Mouse (Mus musculus): ENCODE measurements around the gene Fbxl19. TPM values are rescaled to one million over a fixed set of nuclear protein-coding genes. Genes with fewer than 3 reads are reported as not detected.
A peak's percentile ranks its signal among the peaks of the same experiment; 100 is the strongest.

The Fbxl19 gene
- 3.9 and 6.2 TPM in 2 replicates for polyA plus RNA-seq (2014; fragmentation: Nextera tagmentation; extraction: Ambion mirVana)

- Histone ChIP-seq H3K4me2 (replicated peaks; ENCODE audit: low read depth, low read length) (peak within 1 kb of the TSS; percentile 46), H3K4me1 (ENCODE audit: control insufficient read depth, insufficient read depth, low read length) (peaks cover 11% of the 10 kb centered on the region; the same call in 1 of the 2 replicates), H3K36me3 (ENCODE audit: control insufficient read depth, insufficient read depth, low read length) (peaks cover 13% of the 10 kb centered on the region), H3K27ac (ENCODE audit: low read length) (peak within 1 kb of the TSS; percentile 93), H3K4me3 (ENCODE audit: low read depth, low read length) (peak within 1 kb of the TSS; percentile 76), H3K27me3 (ENCODE audit: control insufficient read depth, insufficient read depth, low read length) (no peaks in the 10 kb centered on the region), H3K9me3 (ENCODE audit: control insufficient read depth, low read depth, low read length) (no peaks in the 10 kb centered on the region), H3K9ac (replicated peaks; ENCODE audit: low read depth, low read length) (peak within 1 kb of the TSS; percentile 78)
- no peak for ATAC-seq (ENCODE audit: insufficient number of reproducible peaks, insufficient read depth, low FRiP score, low read depth)
- WGBS: under 1% methylated on average over 26 of the region's 26 CpGs
Measured at GRCm38 (mm10) chr7:127744366-127745045, at the start of gene Fbxl19. Gene Fbxl19 (plus strand): TSS chr7:127744543.

- no peaks in the 10 kb centered on the region for H3K27me3 ChIP-seq (ENCODE audit: control insufficient read depth, insufficient read depth, low read length)
- no peaks in the 10 kb centered on the region for H3K9me3 ChIP-seq (ENCODE audit: control insufficient read depth, low read depth, low read length)
- 84% methylated on average over 6 of the region's 6 CpGs for WGBS
- peaks cover 22% of the 10 kb centered on the region for H3K36me3 ChIP-seq (ENCODE audit: control insufficient read depth, insufficient read depth, low read length)
- H3K27ac ChIP-seq (ENCODE audit: low read length): no peak overlapping the region
- H3K4me3 ChIP-seq (ENCODE audit: low read depth, low read length): no peak overlapping the region
- no peak for ATAC-seq (ENCODE audit: insufficient number of reproducible peaks, insufficient read depth, low FRiP score, low read depth)
- no peaks in the 10 kb centered on the region for H3K4me1 ChIP-seq (ENCODE audit: control insufficient read depth, insufficient read depth, low read length)
- H3K4me2 ChIP-seq (replicated peaks; ENCODE audit: low read depth, low read length): no peak overlapping the region
- H3K9ac ChIP-seq (replicated peaks; ENCODE audit: low read depth, low read length): no peak overlapping the region
Measured at GRCm38 (mm10) chr7:127698986-127699385, 45.4 kb upstream of the Fbxl19 start.

GRCm38 (mm10) chr7:127700712-127701331 is 43.5 kb upstream of the Fbxl19 start:
- Histone ChIP-seq H3K4me1 (ENCODE audit: control insufficient read depth, insufficient read depth, low read length) (no peaks in the 10 kb centered on the region), H3K9ac (replicated peaks; ENCODE audit: low read depth, low read length) (no peak overlapping the region), H3K27ac (ENCODE audit: low read length) (no peak overlapping the region), H3K4me2 (replicated peaks; ENCODE audit: low read depth, low read length) (no peak overlapping the region), H3K9me3 (ENCODE audit: control insufficient read depth, low read depth, low read length) (no peaks in the 10 kb centered on the region), H3K4me3 (ENCODE audit: low read depth, low read length) (no peak overlapping the region), H3K27me3 (ENCODE audit: control insufficient read depth, insufficient read depth, low read length) (no peaks in the 10 kb centered on the region), H3K36me3 (ENCODE audit: control insufficient read depth, insufficient read depth, low read length) (peaks cover 30% of the 10 kb centered on the region)
- ATAC-seq (ENCODE audit: insufficient number of reproducible peaks, insufficient read depth, low FRiP score, low read depth): no peak
- 73% methylated on average over 3 of the region's 3 CpGs for WGBS

GRCm38 (mm10) chr7:127703561-127704178 is 40.7 kb upstream of the Fbxl19 start:
- WGBS: 90% methylated on average over 8 of the region's 8 CpGs
- Histone ChIP-seq H3K27me3 (ENCODE audit: control insufficient read depth, insufficient read depth, low read length) (no peaks in the 10 kb centered on the region), H3K4me1 (ENCODE audit: control insufficient read depth, insufficient read depth, low read length) (peaks cover 8% of the 10 kb centered on the region), H3K4me3 (ENCODE audit: low read depth, low read length) (no peak overlapping the region), H3K9me3 (ENCODE audit: control insufficient read depth, low read depth, low read length) (no peaks in the 10 kb centered on the region), H3K36me3 (ENCODE audit: control insufficient read depth, insufficient read depth, low read length) (peaks cover 42% of the 10 kb centered on the region), H3K27ac (ENCODE audit: low read length) (no peak overlapping the region), H3K9ac (replicated peaks; ENCODE audit: low read depth, low read length) (no peak overlapping the region), H3K4me2 (replicated peaks; ENCODE audit: low read depth, low read length) (no peak overlapping the region)
- ATAC-seq (ENCODE audit: insufficient number of reproducible peaks, insufficient read depth, low FRiP score, low read depth): no peak

- H3K4me1 ChIP-seq (ENCODE audit: control insufficient read depth, insufficient read depth, low read length): peaks cover 13% of the 10 kb centered on the region
- no peak for ATAC-seq (ENCODE audit: insufficient number of reproducible peaks, insufficient read depth, low FRiP score, low read depth)
- no peak overlapping the region for H3K27ac ChIP-seq (ENCODE audit: low read length)
- no peak overlapping the region for H3K4me2 ChIP-seq (replicated peaks; ENCODE audit: low read depth, low read length)
- H3K9me3 ChIP-seq (ENCODE audit: control insufficient read depth, low read depth, low read length): no peaks in the 10 kb centered on the region
- no peak overlapping the region for H3K9ac ChIP-seq (replicated peaks; ENCODE audit: low read depth, low read length)
- WGBS: 85% methylated on average over 6 of the region's 6 CpGs
- H3K36me3 ChIP-seq (ENCODE audit: control insufficient read depth, insufficient read depth, low read length): peaks cover 39% of the 10 kb centered on the region
- H3K4me3 ChIP-seq (ENCODE audit: low read depth, low read length): no peak overlapping the region
- H3K27me3 ChIP-seq (ENCODE audit: control insufficient read depth, insufficient read depth, low read length): no peaks in the 10 kb centered on the region
Measured at GRCm38 (mm10) chr7:127704598-127704997, 39.7 kb upstream of the Fbxl19 start.

- Histone ChIP-seq H3K27ac (ENCODE audit: low read length) (no peak overlapping the region), H3K9me3 (ENCODE audit: control insufficient read depth, low read depth, low read length) (no peaks in the 10 kb centered on the region), H3K4me1 (ENCODE audit: control insufficient read depth, insufficient read depth, low read length) (peaks cover 13% of the 10 kb centered on the region), H3K4me3 (ENCODE audit: low read depth, low read length) (no peak overlapping the region), H3K36me3 (ENCODE audit: control insufficient read depth, insufficient read depth, low read length) (peaks cover 34% of the 10 kb centered on the region), H3K4me2 (replicated peaks; ENCODE audit: low read depth, low read length) (no peak overlapping the region), H3K9ac (replicated peaks; ENCODE audit: low read depth, low read length) (no peak overlapping the region), H3K27me3 (ENCODE audit: control insufficient read depth, insufficient read depth, low read length) (no peaks in the 10 kb centered on the region)
- WGBS: 70% methylated on average over 4 of the region's 4 CpGs
- no peak for ATAC-seq (ENCODE audit: insufficient number of reproducible peaks, insufficient read depth, low FRiP score, low read depth)
Measured at GRCm38 (mm10) chr7:127705706-127706105, 38.6 kb upstream of the Fbxl19 start.

- peak overlapping the region; percentile 74 for H3K4me2 ChIP-seq (replicated peaks; ENCODE audit: low read depth, low read length)
- ATAC-seq (ENCODE audit: insufficient number of reproducible peaks, insufficient read depth, low FRiP score, low read depth): no peak
- H3K27ac ChIP-seq (ENCODE audit: low read length): peak overlapping the region; percentile 99
- H3K27me3 ChIP-seq (ENCODE audit: control insufficient read depth, insufficient read depth, low read length): no peaks in the 10 kb centered on the region
- H3K9ac ChIP-seq (replicated peaks; ENCODE audit: low read depth, low read length): peak overlapping the region; percentile 81; the same call in 1 of the 2 replicates
- H3K36me3 ChIP-seq (ENCODE audit: control insufficient read depth, insufficient read depth, low read length): peaks cover 23% of the 10 kb centered on the region
- WGBS: 24% methylated on average over 22 of the region's 22 CpGs
- no peaks in the 10 kb centered on the region for H3K9me3 ChIP-seq (ENCODE audit: control insufficient read depth, low read depth, low read length)
- peaks cover 24% of the 10 kb centered on the region for H3K4me1 ChIP-seq (ENCODE audit: control insufficient read depth, insufficient read depth, low read length)
- H3K4me3 ChIP-seq (ENCODE audit: low read depth, low read length): peak overlapping the region; percentile 71
Measured at GRCm38 (mm10) chr7:127707045-127707956, 37.0 kb upstream of the Fbxl19 start.

GRCm38 (mm10) chr7:127707957-127708206 is 36.5 kb upstream of the Fbxl19 start:
- Histone ChIP-seq H3K27ac (ENCODE audit: low read length) (peak overlapping the region; percentile 99), H3K4me1 (ENCODE audit: control insufficient read depth, insufficient read depth, low read length) (peaks cover 24% of the 10 kb centered on the region), H3K9me3 (ENCODE audit: control insufficient read depth, low read depth, low read length) (no peaks in the 10 kb centered on the region), H3K36me3 (ENCODE audit: control insufficient read depth, insufficient read depth, low read length) (peaks cover 23% of the 10 kb centered on the region), H3K27me3 (ENCODE audit: control insufficient read depth, insufficient read depth, low read length) (no peaks in the 10 kb centered on the region), H3K4me2 (replicated peaks; ENCODE audit: low read depth, low read length) (peak overlapping the region; percentile 74), H3K4me3 (ENCODE audit: low read depth, low read length) (peak overlapping the region; percentile 71), H3K9ac (replicated peaks; ENCODE audit: low read depth, low read length) (peak overlapping the region; percentile 81)
- 2% methylated on average over 5 of the region's 5 CpGs for WGBS
- ATAC-seq (ENCODE audit: insufficient number of reproducible peaks, insufficient read depth, low FRiP score, low read depth): no peak
